Mouse (Mus musculus) liver, embryonic 12.5 days (tissue): ENCODE measurements around the gene Txndc12. TPM values are rescaled to one million over a fixed set of nuclear protein-coding genes. Genes with fewer than 3 reads are reported as not detected.
A peak's percentile ranks its signal among the peaks of the same experiment; 100 is the strongest.

Source experiments
- ATAC-seq: fragments of 200-750 bp; cut with Nextera tagmentation; 2 replicates; pipeline ENCODE4 v1.8.0; 2017; ENCODE audit warnings: moderate number of reproducible peaks, mild to moderate bottlenecking, moderate library complexity
- H3K27ac ChIP-seq: fragments of 300-500 bp; sonication (generic); 2 replicates; pipeline ENCODE4 v1.5.1; 2016; ENCODE audit warnings: mild to moderate bottlenecking
- H3K27me3 ChIP-seq: fragments of 300-500 bp; sonication (generic); replicated peaks from 2 replicates; pipeline ENCODE4 v1.6.1; 2016; ENCODE audit warnings: mild to moderate bottlenecking, moderate library complexity
- H3K36me3 ChIP-seq: fragments of 300-500 bp; sonication (generic); 2 replicates; pipeline ENCODE4 v1.6.1; 2016; ENCODE audit warnings: mild to moderate bottlenecking, moderate library complexity
- H3K4me1 ChIP-seq: fragments of 300-500 bp; sonication (generic); 2 replicates; pipeline ENCODE4 v1.6.1; 2016
- H3K4me2 ChIP-seq: fragments of 300-500 bp; sonication (generic); 2 replicates; pipeline ENCODE4 v1.6.1; 2016; ENCODE audit warnings: mild to moderate bottlenecking, moderate library complexity
- H3K4me3 ChIP-seq: fragments of 300-500 bp; sonication (generic); 2 replicates; pipeline ENCODE4 v1.5.1; 2016; ENCODE audit warnings: mild to moderate bottlenecking, moderate library complexity
- H3K9ac ChIP-seq: fragments of 300-500 bp; sonication (generic); 2 replicates; pipeline ENCODE4 v1.6.1; 2016; ENCODE audit warnings: mild to moderate bottlenecking, moderate library complexity
- H3K9me3 ChIP-seq: fragments of 300-500 bp; sonication (generic); replicated peaks from 2 replicates; pipeline ENCODE4 v1.6.1; 2016; ENCODE audit warnings: mild to moderate bottlenecking, moderate library complexity
- WGBS: fragments of 180-500 bp; shearing (Covaris S2); methylation state at CpG from one replicate; pipeline ENCODE4 v1.1.7; 2016; ENCODE audit not compliant: insufficient replicate concordance; 5-methylcytosine and 5-hydroxymethylcytosine counted together
- polyA plus RNA-seq: library from polyadenylated mRNA; unstranded; fragments of >200 nt; fragmentation: Nextera tagmentation; extraction: Ambion mirVana; gene quantifications from 2 replicates; pipeline ENCODE4 v1.2.1, GENCODE M21; 2016

Txndc12 gene
- polyA plus RNA-seq, 1 experiment from 2014 or later, result 33.6 TPM

DNA sequence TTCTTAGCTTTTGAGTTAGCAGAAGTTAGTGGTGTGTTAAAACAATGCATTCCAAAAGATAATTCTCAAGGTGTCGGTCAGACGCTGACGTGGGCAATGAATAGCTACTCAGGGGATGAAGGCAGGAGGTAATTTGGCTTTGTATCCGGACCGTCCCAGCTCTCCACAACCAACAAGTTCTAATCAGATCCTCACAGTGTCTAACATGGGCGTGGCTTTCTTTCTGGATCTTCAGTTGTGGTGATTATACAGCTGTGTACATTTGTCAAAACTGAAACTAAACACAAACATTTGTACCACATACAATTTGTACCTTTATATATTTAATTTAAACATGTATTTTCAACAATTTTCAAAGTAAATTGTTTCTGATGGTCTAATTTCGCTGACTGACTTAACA lies 32.4 kb downstream of the Txndc12 start:
- peak; percentile 88 for ATAC-seq
- peak overlapping the region; percentile 42; the same call in 1 of the 2 replicates for H3K27ac ChIP-seq
- peak overlapping the region; percentile 20; the same call in 1 of the 2 replicates for H3K4me3 ChIP-seq
- peak overlapping the region; percentile 49 for H3K4me2 ChIP-seq
- WGBS, result 43% methylated on average over 7 of the region's 7 CpGs
- H3K36me3 ChIP-seq, result peaks cover 11% of the 10 kb centered on the region
- H3K9me3 ChIP-seq, result no peaks in the 10 kb centered on the region
- 0 out of 2 replicates have a peak, but pooled peaks cover 2% of the 10 kb centered on the region for H3K27me3 ChIP-seq
- H3K4me1 ChIP-seq, result peaks cover 14% of the 10 kb centered on the region
- 0 out of 2 replicates have a peak overlapping the region, but pooled peaks have one; percentile 29 for H3K9ac ChIP-seq

DNA sequence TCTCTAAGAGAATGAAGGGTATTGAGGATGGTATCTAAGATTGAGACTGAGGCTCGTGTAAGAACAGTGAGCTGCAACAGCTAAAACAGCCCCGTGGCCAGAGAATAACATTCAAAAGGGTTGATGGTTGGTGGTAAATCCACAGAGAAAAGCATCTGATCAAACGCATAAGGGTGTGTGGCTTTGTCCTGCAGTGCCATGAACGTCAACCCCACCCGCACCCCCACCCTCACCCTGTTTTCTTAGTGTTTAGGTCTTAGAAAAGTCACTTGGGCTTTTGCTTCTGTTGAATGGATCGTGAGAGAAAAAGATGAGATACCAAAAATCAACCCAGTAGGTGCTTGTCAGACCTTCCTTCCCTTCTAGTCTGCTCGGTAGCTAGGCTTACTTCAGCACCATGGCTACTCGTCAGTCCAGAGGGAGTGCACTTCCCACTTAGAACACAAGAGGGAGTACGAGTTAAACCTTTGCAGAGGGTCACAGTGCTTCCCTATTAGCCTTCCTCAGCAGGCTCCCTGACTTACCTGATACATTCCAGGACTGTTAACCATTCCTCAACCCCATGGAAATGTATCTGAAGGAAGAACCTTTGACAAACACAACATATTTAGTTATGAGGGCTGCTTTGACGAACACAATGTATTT lies 35.5 kb downstream of the Txndc12 start:
- ATAC-seq, result peak; percentile 71; the same call in 1 of the 2 replicates
- Histone ChIP-seq H3K36me3 (no peaks in the 10 kb centered on the region), H3K27ac (no peak overlapping the region), H3K9me3 (no peaks in the 10 kb centered on the region), H3K4me2 (no peak overlapping the region), H3K9ac (no peak overlapping the region), H3K27me3 (0 out of 2 replicates have a peak, but pooled peaks cover 5% of the 10 kb centered on the region), H3K4me3 (no peak overlapping the region), H3K4me1 (peaks cover 14% of the 10 kb centered on the region)
- WGBS, result 32% methylated on average over 10 of the region's 10 CpGs

DNA sequence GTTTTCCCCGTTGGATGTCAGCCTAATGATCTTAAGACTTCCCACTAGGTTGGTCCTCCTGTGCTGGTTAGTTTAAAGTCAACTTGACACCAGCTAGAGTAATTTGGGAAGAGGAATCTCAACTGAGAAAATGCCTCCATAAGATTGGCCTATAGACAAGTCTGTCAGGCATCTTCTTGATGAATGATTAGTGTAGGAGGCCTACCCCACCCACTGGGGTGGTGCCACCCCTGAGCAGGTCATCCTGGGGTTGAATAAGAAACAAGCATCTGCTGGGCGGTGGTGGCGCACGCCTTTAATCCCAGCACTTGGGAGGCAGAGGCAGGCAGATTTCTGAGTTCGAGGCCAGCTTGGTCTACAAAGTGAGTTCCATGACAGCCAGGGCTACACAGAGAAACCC lies 39.3 kb downstream of the Txndc12 start:
- Histone ChIP-seq H3K27me3 (peaks cover 16% of the 10 kb centered on the region), H3K36me3 (no peaks in the 10 kb centered on the region), H3K4me1 (peaks cover 5% of the 10 kb centered on the region), H3K9ac (no peak overlapping the region), H3K4me3 (no peak overlapping the region), H3K27ac (no peak overlapping the region), H3K9me3 (no peaks in the 10 kb centered on the region), H3K4me2 (no peak overlapping the region)
- WGBS, result 69% methylated on average over 5 of the region's 5 CpGs
- no peak for ATAC-seq

DNA sequence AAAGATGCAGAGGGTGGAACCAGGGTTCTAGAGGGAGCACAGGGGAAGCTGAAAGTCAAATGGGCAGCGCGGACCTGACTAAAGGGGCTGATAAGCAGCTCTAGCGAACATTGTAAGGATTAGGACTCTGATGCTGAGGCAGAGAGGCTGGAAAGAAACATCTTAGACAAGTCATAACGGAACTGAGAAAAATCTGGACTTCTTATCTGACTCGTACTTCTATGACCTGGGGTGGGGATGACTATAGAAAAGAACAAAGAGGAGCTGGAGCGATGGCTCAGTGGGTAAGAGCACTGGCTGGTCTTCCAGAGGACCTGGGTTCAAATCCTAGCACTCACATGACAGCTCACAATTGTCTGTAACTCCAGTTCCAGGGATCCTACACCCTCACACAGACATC lies 43.5 kb downstream of the Txndc12 start:
- H3K9me3 ChIP-seq, result no peaks in the 10 kb centered on the region
- no peak overlapping the region for H3K9ac ChIP-seq
- no peak overlapping the region for H3K27ac ChIP-seq
- no peak overlapping the region for H3K4me2 ChIP-seq
- no peak overlapping the region for H3K4me3 ChIP-seq
- no peak for ATAC-seq
- WGBS, result 68% methylated on average over 6 of the region's 6 CpGs
- peaks cover 15% of the 10 kb centered on the region for H3K4me1 ChIP-seq
- peaks cover 30% of the 10 kb centered on the region for H3K27me3 ChIP-seq
- H3K36me3 ChIP-seq, result no peaks in the 10 kb centered on the region

- Histone ChIP-seq H3K9me3 (no peaks in the 10 kb centered on the region), H3K4me1 (peaks cover 15% of the 10 kb centered on the region), H3K27me3 (peaks cover 32% of the 10 kb centered on the region), H3K4me3 (peak within 1 kb of the TSS; percentile 58), H3K27ac (no peak within 1 kb of the TSS), H3K9ac (peak within 1 kb of the TSS; percentile 63), H3K4me2 (peak within 1 kb of the TSS; percentile 92), H3K36me3 (no peaks in the 10 kb centered on the region)
- ATAC-seq, result peak; percentile 96
- 3% methylated on average over 46 of the region's 46 CpGs for WGBS
Measured at GRCm38 (mm10) chr4:108878963-108879822, 44.8 kb downstream of the Txndc12 start, which contains the start of gene Rab3b. Gene Rab3b, plus strand, starts transcription at chr4:108879063.

GRCm38 (mm10) chr4:108883815-108884214 lies 49.4 kb downstream of the Txndc12 start:
- Histone ChIP-seq H3K4me2 (no peak overlapping the region), H3K27ac (no peak overlapping the region), H3K27me3 (peaks cover 23% of the 10 kb centered on the region), H3K36me3 (no peaks in the 10 kb centered on the region), H3K4me3 (no peak overlapping the region), H3K9ac (no peak overlapping the region), H3K9me3 (no peaks in the 10 kb centered on the region), H3K4me1 (peaks cover 10% of the 10 kb centered on the region)
- WGBS, result 56% methylated on average over 13 of the region's 13 CpGs
- ATAC-seq, result no peak

GRCm38 (mm10) chr4:108887456-108887855 lies 53.1 kb downstream of the Txndc12 start:
- no peak overlapping the region for H3K4me2 ChIP-seq
- no peaks in the 10 kb centered on the region for H3K36me3 ChIP-seq
- H3K4me1 ChIP-seq, result no peaks in the 10 kb centered on the region
- H3K9me3 ChIP-seq, result no peaks in the 10 kb centered on the region
- 76% methylated on average over 4 of the region's 4 CpGs for WGBS
- no peak for ATAC-seq
- H3K27me3 ChIP-seq, result 0 out of 2 replicates have a peak, but pooled peaks cover 4% of the 10 kb centered on the region
- no peak overlapping the region for H3K9ac ChIP-seq
- H3K27ac ChIP-seq, result no peak overlapping the region
- H3K4me3 ChIP-seq, result no peak overlapping the region

DNA sequence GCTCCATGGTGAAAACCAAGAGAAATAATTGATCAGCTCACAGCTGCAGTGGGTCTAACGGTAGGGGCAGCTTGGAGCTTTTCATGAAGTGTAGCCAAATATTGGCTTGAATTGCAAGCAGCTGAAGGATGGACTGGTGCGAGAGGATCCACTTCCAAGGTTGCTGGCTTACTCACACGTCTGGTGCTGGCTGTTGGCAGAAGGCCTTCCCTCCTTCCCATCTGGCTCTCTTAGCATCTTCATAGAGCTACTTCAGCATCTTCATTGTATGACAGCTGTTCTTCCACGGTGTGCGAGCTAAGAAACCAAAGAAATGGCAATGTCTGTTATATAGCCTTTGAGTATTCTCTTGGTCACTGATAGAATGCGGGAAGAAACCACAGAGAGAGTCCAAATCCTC lies 56.5 kb downstream of the Txndc12 start:
- 70% methylated on average over 6 of the region's 6 CpGs for WGBS
- Histone ChIP-seq H3K4me2 (no peak overlapping the region), H3K9ac (no peak overlapping the region), H3K4me1 (no peaks in the 10 kb centered on the region; the same call in 1 of the 2 replicates), H3K27ac (no peak overlapping the region), H3K4me3 (no peak overlapping the region), H3K9me3 (no peaks in the 10 kb centered on the region), H3K36me3 (no peaks in the 10 kb centered on the region), H3K27me3 (no peaks in the 10 kb centered on the region)
- no peak for ATAC-seq

- ATAC-seq, result no peak
- WGBS, result 67% methylated on average over 7 of the region's 7 CpGs
- no peak overlapping the region for H3K4me2 ChIP-seq
Measured at GRCm38 (mm10) chr4:108900421-108900820, 66.0 kb downstream of the Txndc12 start.

DNA sequence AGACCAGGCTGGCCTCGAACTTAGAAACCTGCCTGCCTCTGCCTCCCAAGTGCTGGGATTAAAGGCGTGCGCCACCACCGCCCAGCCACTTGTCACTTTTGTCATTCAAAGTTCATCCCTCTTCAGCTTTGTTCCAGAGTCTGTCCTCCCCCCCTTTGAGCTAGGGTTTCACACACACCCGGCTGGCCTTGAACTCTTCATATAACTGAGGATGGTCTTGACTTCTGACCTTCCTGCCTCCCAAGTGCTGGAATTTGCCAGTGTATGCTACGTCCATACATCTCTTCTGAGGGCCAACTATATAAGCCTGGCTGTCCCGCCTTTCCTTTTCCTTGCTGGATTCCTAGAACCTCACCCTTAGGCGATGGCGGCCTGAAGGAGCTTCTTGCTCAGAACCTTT lies 68.5 kb downstream of the Txndc12 start:
- WGBS, result 76% methylated on average over 9 of the region's 9 CpGs
- Histone ChIP-seq H3K4me1 (no peaks in the 10 kb centered on the region), H3K4me3 (no peak overlapping the region), H3K27me3 (peaks cover 27% of the 10 kb centered on the region; the same call in 1 of the 2 replicates), H3K36me3 (no peaks in the 10 kb centered on the region), H3K4me2 (no peak overlapping the region), H3K27ac (no peak overlapping the region), H3K9ac (no peak overlapping the region), H3K9me3 (no peaks in the 10 kb centered on the region)
- ATAC-seq, result no peak

More at GRCm38 (mm10) chr4:108900421-108900820, 66.0 kb downstream of the Txndc12 start:
- Histone ChIP-seq H3K4me3 (no peak overlapping the region), H3K27me3 (peaks cover 14% of the 10 kb centered on the region; the same call in 1 of the 2 replicates), H3K9me3 (no peaks in the 10 kb centered on the region), H3K27ac (no peak overlapping the region), H3K9ac (no peak overlapping the region), H3K36me3 (no peaks in the 10 kb centered on the region), H3K4me1 (no peaks in the 10 kb centered on the region)

- Histone ChIP-seq H3K4me2 (no peak overlapping the region), H3K9ac (no peak overlapping the region), H3K9me3 (no peaks in the 10 kb centered on the region), H3K4me3 (no peak overlapping the region), H3K4me1 (no peaks in the 10 kb centered on the region), H3K27me3 (peaks cover 27% of the 10 kb centered on the region; the same call in 1 of the 2 replicates), H3K36me3 (no peaks in the 10 kb centered on the region), H3K27ac (no peak overlapping the region)
- ATAC-seq, result no peak
- 71% methylated on average over 9 of the region's 9 CpGs for WGBS
Measured at GRCm38 (mm10) chr4:108903346-108903745, 68.9 kb downstream of the Txndc12 start.

- ATAC-seq, result no peak
- Histone ChIP-seq H3K9ac (no peak overlapping the region), H3K36me3 (no peaks in the 10 kb centered on the region), H3K4me1 (no peaks in the 10 kb centered on the region), H3K4me3 (no peak overlapping the region), H3K27ac (no peak overlapping the region), H3K4me2 (no peak overlapping the region), H3K27me3 (peaks cover 27% of the 10 kb centered on the region; the same call in 1 of the 2 replicates), H3K9me3 (no peaks in the 10 kb centered on the region)
- 55% methylated on average over 6 of the region's 6 CpGs for WGBS
Measured at GRCm38 (mm10) chr4:108904076-108904475, 69.7 kb downstream of the Txndc12 start.
